Mouse (Mus musculus): ENCODE results near the gene Slc35f6. TPM values are rescaled to one million over a fixed set of nuclear protein-coding genes. Genes with fewer than 3 reads are reported as not detected.

The Slc35f6 gene
- polyA plus RNA-seq, 1 experiment: 51.2 TPM

GRCm38 (mm10) chr5:30620567-30620966 lies 27.2 kb upstream of the Slc35f6 start:
- H3K4me3 ChIP-seq (ENCODE audit: insufficient read depth, low read depth, low read length): no peak overlapping the region
- TF ChIP-seq POLR2A (IDR thresholded peaks at IDR 0.05; ENCODE audit: low read depth, low read length) (no peak), CTCF (conservative IDR thresholded peaks at IDR 0.05; ENCODE audit: insufficient read depth, insufficient read length, low read depth, low read length) (no peak)
- H3K36me3 ChIP-seq (ENCODE audit: control insufficient read depth, insufficient read depth, low read length): no peaks in the 10 kb centered on the region
- DNase-seq: no peak
- WGBS: 97% methylated on average over 20 of the region's 20 CpGs
- H3K27me3 ChIP-seq (replicated peaks; ENCODE audit: control insufficient read depth, insufficient read depth, low read length): 0 out of 2 replicates have a peak, but pooled peaks cover 2% of the 10 kb centered on the region
- no peak overlapping the region for H3K27ac ChIP-seq (ENCODE audit: insufficient read depth, low read depth, low read length)
- H3K4me1 ChIP-seq (ENCODE audit: control insufficient read depth, insufficient read depth, low read length): peaks cover 4% of the 10 kb centered on the region; the same call in 1 of the 2 replicates

- 96% methylated on average over 9 of the region's 9 CpGs for WGBS
- TF ChIP-seq POLR2A (IDR thresholded peaks at IDR 0.05; ENCODE audit: low read depth, low read length) (no peak), CTCF (conservative IDR thresholded peaks at IDR 0.05; ENCODE audit: insufficient read depth, insufficient read length, low read depth, low read length) (no peak)
- no peak overlapping the region for H3K4me3 ChIP-seq (ENCODE audit: insufficient read depth, low read depth, low read length)
- H3K36me3 ChIP-seq (ENCODE audit: control insufficient read depth, insufficient read depth, low read length): no peaks in the 10 kb centered on the region
- H3K4me1 ChIP-seq (ENCODE audit: control insufficient read depth, insufficient read depth, low read length): peaks cover 4% of the 10 kb centered on the region; the same call in 1 of the 2 replicates
- no peak overlapping the region for H3K27ac ChIP-seq (ENCODE audit: insufficient read depth, low read depth, low read length)
- no peak for DNase-seq
- H3K27me3 ChIP-seq (replicated peaks; ENCODE audit: control insufficient read depth, insufficient read depth, low read length): 0 out of 2 replicates have a peak, but pooled peaks cover 2% of the 10 kb centered on the region
These were observed 26.4 kb upstream of the Slc35f6 start for GRCm38 (mm10) chr5:30621211-30621790.

DNA sequence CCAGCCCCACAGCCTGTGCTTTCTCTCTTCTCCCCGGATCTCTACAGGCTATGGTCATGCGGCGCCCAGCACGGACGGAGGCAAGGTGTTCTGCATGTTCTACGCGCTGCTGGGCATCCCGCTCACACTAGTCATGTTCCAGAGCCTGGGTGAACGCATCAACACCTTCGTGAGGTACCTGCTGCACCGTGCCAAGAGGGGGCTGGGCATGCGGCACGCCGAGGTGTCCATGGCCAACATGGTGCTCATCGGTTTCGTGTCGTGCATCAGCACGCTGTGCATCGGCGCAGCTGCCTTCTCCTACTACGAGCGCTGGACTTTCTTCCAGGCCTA lies 25.9 kb upstream of the Slc35f6 start:
- H3K27me3 ChIP-seq (replicated peaks; ENCODE audit: control insufficient read depth, insufficient read depth, low read length): 0 out of 2 replicates have a peak, but pooled peaks cover 2% of the 10 kb centered on the region
- no peak for DNase-seq
- H3K36me3 ChIP-seq (ENCODE audit: control insufficient read depth, insufficient read depth, low read length): no peaks in the 10 kb centered on the region
- WGBS: 56% methylated on average over 22 of the region's 22 CpGs
- peaks cover 4% of the 10 kb centered on the region; the same call in 1 of the 2 replicates for H3K4me1 ChIP-seq (ENCODE audit: control insufficient read depth, insufficient read depth, low read length)
- H3K4me3 ChIP-seq (ENCODE audit: insufficient read depth, low read depth, low read length): no peak overlapping the region
- no peak overlapping the region for H3K27ac ChIP-seq (ENCODE audit: insufficient read depth, low read depth, low read length)
- TF ChIP-seq CTCF (conservative IDR thresholded peaks at IDR 0.05; ENCODE audit: insufficient read depth, insufficient read length, low read depth, low read length): no peak
- TF ChIP-seq POLR2A (IDR thresholded peaks at IDR 0.05; ENCODE audit: low read depth, low read length): no peak

GRCm38 (mm10) chr5:30622177-30622840 lies 25.4 kb upstream of the Slc35f6 start:
- 0 out of 2 replicates have a peak, but pooled peaks cover 2% of the 10 kb centered on the region for H3K27me3 ChIP-seq (replicated peaks; ENCODE audit: control insufficient read depth, insufficient read depth, low read length)
- TF ChIP-seq POLR2A (IDR thresholded peaks at IDR 0.05; ENCODE audit: low read depth, low read length): no peak
- TF ChIP-seq CTCF (conservative IDR thresholded peaks at IDR 0.05; ENCODE audit: insufficient read depth, insufficient read length, low read depth, low read length): no peak
- DNase-seq: peak; percentile 13
- H3K4me3 ChIP-seq (ENCODE audit: insufficient read depth, low read depth, low read length): peak overlapping the region; percentile 22; the same call in 1 of the 2 replicates
- H3K27ac ChIP-seq (ENCODE audit: insufficient read depth, low read depth, low read length): no peak overlapping the region
- 4% methylated on average over 69 of the region's 69 CpGs for WGBS
- H3K36me3 ChIP-seq (ENCODE audit: control insufficient read depth, insufficient read depth, low read length): no peaks in the 10 kb centered on the region
- peaks cover 4% of the 10 kb centered on the region; the same call in 1 of the 2 replicates for H3K4me1 ChIP-seq (ENCODE audit: control insufficient read depth, insufficient read depth, low read length)

DNA sequence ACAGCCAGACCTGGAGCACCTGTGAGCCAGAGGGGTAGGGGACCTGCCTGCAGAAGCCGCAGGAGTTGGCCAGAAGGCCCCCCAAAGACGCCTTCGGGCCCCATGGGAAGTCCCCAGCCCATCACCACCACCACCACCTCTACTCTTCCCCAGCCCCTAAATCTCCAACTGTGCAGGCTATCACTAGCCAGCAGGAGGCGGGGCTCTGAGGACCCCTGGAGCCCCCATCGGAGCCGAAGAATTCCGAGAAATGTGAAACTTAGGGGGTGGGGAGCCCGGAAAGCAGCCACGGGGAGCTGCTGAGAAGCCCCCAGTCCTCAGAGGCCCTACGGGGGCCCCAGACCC lies 24.9 kb upstream of the Slc35f6 start:
- Histone ChIP-seq H3K27me3 (replicated peaks; ENCODE audit: control insufficient read depth, insufficient read depth, low read length) (0 out of 2 replicates have a peak, but pooled peaks cover 2% of the 10 kb centered on the region), H3K27ac (ENCODE audit: insufficient read depth, low read depth, low read length) (no peak overlapping the region), H3K4me1 (ENCODE audit: control insufficient read depth, insufficient read depth, low read length) (peaks cover 4% of the 10 kb centered on the region; the same call in 1 of the 2 replicates), H3K36me3 (ENCODE audit: control insufficient read depth, insufficient read depth, low read length) (no peaks in the 10 kb centered on the region), H3K4me3 (ENCODE audit: insufficient read depth, low read depth, low read length) (peak overlapping the region; percentile 22; the same call in 1 of the 2 replicates)
- TF ChIP-seq CTCF (conservative IDR thresholded peaks at IDR 0.05; ENCODE audit: insufficient read depth, insufficient read length, low read depth, low read length) (no peak), POLR2A (IDR thresholded peaks at IDR 0.05; ENCODE audit: low read depth, low read length) (no peak)
- WGBS: 12% methylated on average over 10 of the region's 10 CpGs
- no peak for DNase-seq

GRCm38 (mm10) chr5:30623380-30623779 lies 24.4 kb upstream of the Slc35f6 start:
- WGBS: 82% methylated on average over 2 of the region's 2 CpGs

GRCm38 (mm10) chr5:30624311-30624710 lies 23.4 kb upstream of the Slc35f6 start:
- H3K4me1 ChIP-seq (ENCODE audit: control insufficient read depth, insufficient read depth, low read length): peaks cover 4% of the 10 kb centered on the region; the same call in 1 of the 2 replicates
- no peak overlapping the region for H3K4me3 ChIP-seq (ENCODE audit: insufficient read depth, low read depth, low read length)
- TF ChIP-seq POLR2A (IDR thresholded peaks at IDR 0.05; ENCODE audit: low read depth, low read length) (no peak), CTCF (conservative IDR thresholded peaks at IDR 0.05; ENCODE audit: insufficient read depth, insufficient read length, low read depth, low read length) (no peak)
- 0 out of 2 replicates have a peak, but pooled peaks cover 2% of the 10 kb centered on the region for H3K27me3 ChIP-seq (replicated peaks; ENCODE audit: control insufficient read depth, insufficient read depth, low read length)
- H3K36me3 ChIP-seq (ENCODE audit: control insufficient read depth, insufficient read depth, low read length): no peaks in the 10 kb centered on the region
- 62% methylated on average over 1 of the region's 1 CpGs for WGBS
- DNase-seq: no peak
- H3K27ac ChIP-seq (ENCODE audit: insufficient read depth, low read depth, low read length): no peak overlapping the region

More at GRCm38 (mm10) chr5:30623380-30623779, 24.4 kb upstream of the Slc35f6 start:
- TF ChIP-seq POLR2A (IDR thresholded peaks at IDR 0.05; ENCODE audit: low read depth, low read length) (no peak), CTCF (conservative IDR thresholded peaks at IDR 0.05; ENCODE audit: insufficient read depth, insufficient read length, low read depth, low read length) (no peak)
- Histone ChIP-seq H3K4me3 (ENCODE audit: insufficient read depth, low read depth, low read length) (no peak overlapping the region), H3K27me3 (replicated peaks; ENCODE audit: control insufficient read depth, insufficient read depth, low read length) (0 out of 2 replicates have a peak, but pooled peaks cover 2% of the 10 kb centered on the region), H3K4me1 (ENCODE audit: control insufficient read depth, insufficient read depth, low read length) (peaks cover 4% of the 10 kb centered on the region; the same call in 1 of the 2 replicates), H3K36me3 (ENCODE audit: control insufficient read depth, insufficient read depth, low read length) (no peaks in the 10 kb centered on the region), H3K27ac (ENCODE audit: insufficient read depth, low read depth, low read length) (no peak overlapping the region)
- DNase-seq: no peak

All from kidney, adult 2 months (tissue).